Mouse (Mus musculus) kidney, adult 8-10 months (tissue): ENCODE data around the gene Pcid2.
A peak's percentile ranks its signal among the peaks of the same experiment; 100 is the strongest.
"Not testable (repeated sequence)": the region's sequence is repeated elsewhere in the genome, so short reads cannot be mapped to it uniquely, and the experiment has no call there.

Source experiments
- DNase-seq, 2 experiments: peaks; one replicate each; pipeline ENCODE4 v3.0.0; 2022

Pcid2 gene

DNA sequence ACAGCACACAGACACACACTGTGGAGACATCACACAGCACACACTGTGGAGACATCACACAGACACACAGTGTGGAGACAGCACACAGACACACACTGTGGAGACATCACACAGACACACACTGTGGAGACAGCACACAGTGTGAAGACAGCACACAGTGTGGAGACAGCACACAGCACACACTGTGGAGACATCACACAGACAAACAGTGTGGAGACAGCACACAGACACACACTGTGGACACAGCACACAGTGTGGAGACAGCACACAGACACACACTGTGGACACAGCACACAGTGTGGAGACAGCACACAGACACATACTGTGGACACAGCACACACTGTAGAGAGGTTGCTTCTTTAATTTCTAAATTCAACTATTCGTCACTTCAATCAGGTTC, 29.7 kb downstream of the Pcid2 start:
- DNase-seq = not testable (repeated sequence)

- no peak for DNase-seq
Observed at GRCm38 (mm10) chr8:13075044-13075443, 30.2 kb downstream of the Pcid2 start.

DNA sequence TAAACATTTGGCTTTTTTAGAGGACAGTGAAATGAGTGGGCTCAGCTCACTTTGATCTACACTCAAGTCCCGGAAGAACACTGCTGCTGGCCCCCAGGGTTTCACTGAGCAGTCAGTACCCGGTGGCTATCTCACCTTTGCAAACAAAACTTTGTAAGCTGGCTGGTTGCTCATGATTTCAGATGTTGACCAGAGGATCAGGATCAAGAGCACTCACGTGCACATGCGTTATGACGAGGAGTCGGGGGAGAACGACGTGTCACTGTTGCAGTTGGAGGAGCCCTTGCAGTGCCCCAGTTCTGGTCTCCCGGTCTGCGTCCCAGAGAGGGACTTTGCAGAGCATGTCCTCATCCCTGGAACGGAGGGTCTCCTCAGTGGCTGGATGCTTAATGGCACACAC, 32.0 kb downstream of the Pcid2 start:
- DNase-seq = no peak

DNA sequence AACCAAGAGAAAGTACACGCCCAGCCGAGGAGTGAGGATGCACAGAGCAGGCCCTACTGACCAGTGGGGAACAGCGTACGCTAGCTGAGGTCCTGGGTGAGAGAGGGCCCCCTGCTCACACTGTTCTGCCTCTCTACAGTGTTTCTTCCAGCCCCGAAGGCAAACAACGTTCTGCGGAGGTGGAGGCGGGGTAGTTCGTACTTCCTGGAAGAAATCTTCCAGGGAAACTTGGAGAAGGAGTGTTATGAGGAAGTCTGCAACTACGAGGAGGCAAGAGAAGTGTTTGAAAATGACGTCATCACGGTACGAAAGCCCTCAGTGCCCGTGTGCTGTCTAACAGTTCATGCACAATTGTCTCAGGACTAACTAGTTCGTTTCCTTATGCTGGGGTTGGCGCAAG, 42.1 kb downstream of the Pcid2 start:
- no peak for DNase-seq

GRCm38 (mm10) chr8:13060441-13061150, 44.7 kb downstream of the Pcid2 start, which contains the start of gene Proz:
Gene Proz (plus strand): TSS chr8:13060914.
- peak; percentile 80 to 83 for DNase-seq

DNA sequence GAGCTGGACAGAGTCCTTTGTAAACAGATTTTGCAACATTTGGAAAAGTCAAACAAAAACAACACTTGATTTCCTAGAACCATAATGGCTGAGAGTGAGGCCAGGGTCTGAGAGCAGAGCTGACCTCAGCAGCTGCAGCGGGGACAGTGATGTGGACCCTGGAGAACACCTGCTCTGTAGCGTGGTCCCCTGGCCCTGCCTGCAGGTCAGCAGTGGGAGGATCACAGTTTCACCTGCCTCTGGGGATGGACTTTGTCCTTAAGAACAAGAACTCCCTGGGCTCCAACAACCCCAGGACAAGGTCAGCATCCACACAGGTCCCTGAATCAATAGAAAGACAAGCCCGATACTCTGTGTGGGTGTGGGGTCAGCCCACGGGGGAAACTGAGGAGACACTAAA, 47.9 kb downstream of the Pcid2 start:
- peak; percentile 31 to 43 for DNase-seq

DNA sequence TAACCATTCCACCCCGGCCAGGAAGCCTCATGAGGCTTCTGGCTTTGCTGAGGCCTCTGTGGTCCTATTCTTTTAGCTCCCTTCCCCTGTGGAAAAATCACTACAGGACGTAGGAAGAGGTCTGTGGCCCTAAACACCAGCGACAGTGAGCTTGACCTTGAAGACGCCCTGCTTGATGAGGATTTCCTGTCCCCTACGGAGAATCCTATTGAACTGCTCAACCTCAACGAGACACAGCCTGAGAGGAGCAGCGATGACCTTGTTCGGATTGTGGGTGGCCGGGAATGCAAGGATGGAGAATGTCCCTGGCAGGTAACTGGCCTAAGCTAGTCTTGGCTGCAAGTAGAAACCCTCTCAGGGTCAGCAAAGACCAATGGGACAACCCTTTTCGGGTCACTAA, 54.7 kb downstream of the Pcid2 start:
- no peak for DNase-seq

DNA sequence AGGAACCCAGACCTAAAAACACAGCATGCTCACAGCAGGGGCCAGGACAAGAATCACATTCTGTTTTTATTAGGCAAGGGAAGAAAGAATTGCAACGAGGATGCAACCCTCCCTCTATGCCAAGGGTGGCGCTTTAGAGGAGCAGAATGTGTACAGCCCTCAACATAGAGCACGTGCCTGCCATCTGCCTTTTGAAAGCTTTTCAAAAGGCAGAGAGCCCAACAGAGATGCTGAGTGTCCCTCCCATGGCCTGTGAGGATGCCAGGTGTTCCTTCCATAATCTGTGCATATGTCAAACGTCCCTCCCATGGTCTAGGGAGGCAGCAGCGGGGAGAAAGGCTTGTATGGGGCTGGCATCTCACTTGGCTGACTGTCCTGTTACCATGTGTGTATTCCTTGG, 57.6 kb downstream of the Pcid2 start:
- DNase-seq = no peak

- no peak for DNase-seq
Observed at GRCm38 (mm10) chr8:13041459-13041858, 63.8 kb downstream of the Pcid2 start.

DNA sequence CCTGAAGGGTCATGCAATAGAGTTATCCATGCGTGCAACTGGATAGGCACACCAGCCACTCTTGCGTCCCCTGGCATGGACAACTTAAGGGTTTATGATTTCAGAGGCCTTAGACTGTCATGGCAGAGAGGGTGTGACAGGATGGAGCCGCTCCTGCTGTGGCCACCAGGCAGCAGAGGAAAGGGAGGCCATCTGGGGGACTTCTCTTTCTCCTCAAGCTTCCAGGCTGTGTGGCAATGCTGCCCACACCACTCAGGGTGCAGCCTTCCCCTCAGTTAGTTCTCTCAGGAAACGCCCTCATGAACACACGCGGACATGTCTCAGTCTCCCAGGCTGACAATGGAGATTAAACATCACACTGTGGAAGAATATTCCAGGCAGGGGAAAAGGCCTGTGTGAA, 66.2 kb downstream of the Pcid2 start:
- DNase-seq = no peak

GRCm38 (mm10) chr8:13037569-13037968, 67.7 kb downstream of the Pcid2 start:
- DNase-seq = peak in 1 of 2 experiments; percentile 13

DNA sequence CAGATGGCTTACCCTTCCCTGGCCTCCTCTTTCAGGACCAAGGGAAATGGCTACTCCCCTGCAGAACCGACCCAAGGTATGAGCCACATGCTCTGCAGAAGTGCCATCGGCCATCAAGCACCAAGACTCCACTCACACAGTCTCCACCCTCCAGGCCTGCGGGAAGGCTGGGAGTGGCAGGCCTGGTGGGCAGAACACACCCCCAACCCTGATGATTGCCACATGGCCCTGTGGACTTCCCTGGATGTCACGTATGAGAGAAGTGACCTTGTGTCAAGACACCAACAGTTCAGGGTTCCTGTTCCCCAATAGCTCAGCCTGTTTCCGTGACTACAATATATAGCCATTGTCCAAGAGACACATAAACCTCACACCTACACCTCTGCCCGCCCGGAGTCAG, 68.2 kb downstream of the Pcid2 start, which contains the start of gene F10:
Gene F10, plus strand, starts transcription at position 294 of the 400 bp plus-strand sequence.
- no peak for DNase-seq

DNA sequence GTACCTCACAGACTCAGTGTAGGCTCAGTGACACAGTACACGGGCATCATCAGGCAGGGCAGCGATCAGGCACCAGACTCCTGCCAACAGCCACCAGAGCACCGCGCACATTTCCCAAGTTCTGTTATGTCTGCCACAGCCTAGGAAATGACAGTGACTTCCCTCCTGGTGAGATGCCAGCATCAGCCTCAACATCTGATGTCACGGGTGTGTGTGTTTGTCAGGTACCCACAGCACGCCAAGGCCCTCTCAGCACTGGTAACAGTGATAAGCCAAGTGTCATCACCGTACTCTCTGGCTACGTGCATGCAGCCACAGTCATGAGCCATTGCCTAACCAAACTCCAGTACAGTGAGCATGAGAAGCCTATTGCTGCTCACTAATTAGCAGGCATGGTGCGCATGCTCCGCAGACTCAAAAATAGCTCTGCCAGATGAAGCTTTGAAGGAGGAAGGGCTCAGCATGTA, 68.9 kb downstream of the Pcid2 start:
- no peak for DNase-seq

GRCm38 (mm10) chr8:13028482-13028881, 76.8 kb downstream of the Pcid2 start:
- DNase-seq = no peak

- DNase-seq = no peak
Observed at GRCm38 (mm10) chr8:13027615-13028014, 77.6 kb downstream of the Pcid2 start.
